Comparison of ENCODE assay signal across 10 mouse cellular contexts in genomic region chr7:135588620-135589309, GRCm38 (mm10). TPM values are rescaled to one million over a fixed set of nuclear protein-coding genes. Genes with fewer than 3 reads are reported as not detected.
DNase-seq lines count a peak whose midpoint lies in the region; ATAC-seq and TF ChIP-seq lines count a peak whose summit lies in the region.
"Had no signal": no experiment of that assay in that cellular context is flagged by ENCODE, and none has a peak within 500 bp of the region (broad histone marks: within the 10 kb centered on the region; RNA-seq: fewer than 3 reads in every experiment).

No protein-coding gene starts in this region.

- H3K9ac ChIP-seq in liver, embryonic 13.5 days = no peak overlapping the region
- no peak overlapping the region for H3K9ac ChIP-seq in neural tube, embryonic 15.5 days (replicated peaks)
- H3K9ac ChIP-seq: limb, embryonic 13.5 days had no signal

- peak; percentile 63 for ATAC-seq in activated CD4-positive, CD25-positive, alpha-beta regulatory T cell, adult 4 months
- peak; percentile 60 for ATAC-seq in liver, embryonic 13.5 days (ENCODE audit: low read depth)
- ATAC-seq in neural tube, embryonic 15.5 days (ENCODE audit: low FRiP score) = no peak

- 15% methylated on average over 8 of the region's 8 CpGs for WGBS in liver, embryonic 13.5 days (ENCODE audit: insufficient replicate concordance)
- WGBS in neural tube, embryonic 15.5 days = 79% methylated on average over 8 of the region's 8 CpGs

- no peak for DNase-seq in layer of hippocampus, adult 2 months (ENCODE audit: low spot score in 2 of 2)
- no peak for DNase-seq in layer of hippocampus, adult 8-10 months (ENCODE audit: low spot score in 2 of 2)
- DNase-seq in liver, embryonic 13.5 days = no peak
- peak; percentile 71 to 85 for DNase-seq in natural killer cell, adult 2 months (ENCODE audit: low spot score in 2 of 2)
- DNase-seq in cerebellum, adult 9-10 months = no peak
- no peak for DNase-seq in kidney, postnatal 14 days
- DNase-seq: kidney, adult 2 months had no signal

- H3K27me3 ChIP-seq in liver, embryonic 13.5 days = no peaks in the 10 kb centered on the region
- no peaks in the 10 kb centered on the region for H3K27me3 ChIP-seq in neural tube, embryonic 15.5 days (replicated peaks)

- H3K9me3 ChIP-seq in liver, embryonic 13.5 days (replicated peaks) = no peaks in the 10 kb centered on the region
- no peaks in the 10 kb centered on the region for H3K9me3 ChIP-seq in neural tube, embryonic 15.5 days (replicated peaks)
- H3K9me3 ChIP-seq: limb, embryonic 13.5 days had no signal

- H3K4me1 ChIP-seq in liver, embryonic 13.5 days (replicated peaks) = peaks cover 80% of the 10 kb centered on the region
- peaks cover 6% of the 10 kb centered on the region; the same call in 1 of the 2 replicates for H3K4me1 ChIP-seq in neural tube, embryonic 15.5 days

- H3K4me3 ChIP-seq in layer of hippocampus, adult 2 months = no peak overlapping the region
- 0 out of 2 replicates have a peak overlapping the region, but pooled peaks have one; percentile 13 for H3K4me3 ChIP-seq in liver, embryonic 13.5 days (replicated peaks)
- no peak overlapping the region for H3K4me3 ChIP-seq in neural tube, embryonic 15.5 days (replicated peaks)
- H3K4me3 ChIP-seq: limb, embryonic 13.5 days had no signal

- peak overlapping the region; percentile 54; the same call in 1 of the 2 replicates for H3K27ac ChIP-seq in layer of hippocampus, adult 2 months
- H3K27ac ChIP-seq in liver, embryonic 13.5 days = peak overlapping the region; percentile 69
- no peak overlapping the region for H3K27ac ChIP-seq in neural tube, embryonic 15.5 days (replicated peaks)
- H3K27ac ChIP-seq: limb, embryonic 13.5 days had no signal

- TF ChIP-seq CTCF in layer of hippocampus, adult 2 months (conservative IDR thresholded peaks at IDR 0.05) = no peak

- H3K4me2 ChIP-seq in liver, embryonic 13.5 days = peak overlapping the region; percentile 23; the same call in 1 of the 2 replicates
- H3K4me2 ChIP-seq in neural tube, embryonic 15.5 days = no peak overlapping the region
- H3K4me2 ChIP-seq: limb, embryonic 13.5 days had no signal

- H3K36me3 ChIP-seq in liver, embryonic 13.5 days = no peaks in the 10 kb centered on the region
- no peaks in the 10 kb centered on the region for H3K36me3 ChIP-seq in neural tube, embryonic 15.5 days
- H3K36me3 ChIP-seq: limb, embryonic 13.5 days had no signal

RNA-seq across cellular contexts. Expression of gene Ptpre, which starts 51.5 kb away (rescaled TPM):
- total RNA-seq in layer of hippocampus, adult 2 months (2021) = 10 to 100 TPM; 50.7 to 51.4 TPM
- total RNA-seq in layer of hippocampus, adult 8-10 months (2022) = 10 to 100 TPM; 49.5 to 52.8 (median 51.5) TPM
- 10 to 100 TPM; 25.5 to 31.1 TPM for polyA plus RNA-seq in activated CD4-positive, CD25-positive, alpha-beta regulatory T cell, adult 4 months (2017; shearing (Covaris generic))
- polyA plus RNA-seq in liver, embryonic 13.5 days (2015; fragmentation: Nextera tagmentation; extraction: Ambion mirVana) = 2.5 and 2.8 TPM in 2 replicates
- polyA plus RNA-seq in neural tube, embryonic 15.5 days (2015; fragmentation: Nextera tagmentation; extraction: Ambion mirVana) = 10.0 and 11.0 TPM in 2 replicates

Comparison
In these comparisons a context has a peak if more than half of its experiments do, and no peak if none do; other contexts are left out.
1. DNase-seq: peak in natural killer cell, adult 2 months (2 of 2); none in layer of hippocampus, adult 2 months (0 of 2), layer of hippocampus, adult 8-10 months (0 of 2), liver, embryonic 13.5 days (single experiment), cerebellum, adult 9-10 months (single experiment) and kidney, postnatal 14 days (single experiment).